Mouse (Mus musculus): ENCODE measurements around the gene Tjp2.
A peak's percentile ranks its signal among the peaks of the same experiment; 100 is the strongest.
"Not testable (repeated sequence)": the region's sequence is repeated elsewhere in the genome, so short reads cannot be mapped to it uniquely, and the experiment has no call there.

Gene Tjp2

GRCm38 (mm10) chr19:24220795-24221445 lies 3.9 kb downstream of the Tjp2 start:
- no peak for DNase-seq

- no peak for DNase-seq
Observed at GRCm38 (mm10) chr19:24219011-24219410, 5.8 kb downstream of the Tjp2 start.

- DNase-seq: no peak
Observed at GRCm38 (mm10) chr19:24218291-24218690, 6.5 kb downstream of the Tjp2 start.

GRCm38 (mm10) chr19:24217851-24218250 lies 7.0 kb downstream of the Tjp2 start:
- DNase-seq: no peak

GRCm38 (mm10) chr19:24216771-24217170 lies 8.1 kb downstream of the Tjp2 start:
- DNase-seq: peak; percentile 43

GRCm38 (mm10) chr19:24214939-24215338 lies 9.9 kb downstream of the Tjp2 start:
- no peak for DNase-seq

GRCm38 (mm10) chr19:24213299-24213698 lies 11.5 kb downstream of the Tjp2 start:
- DNase-seq: peak; percentile 47

- peak; percentile 48 for DNase-seq
Observed at GRCm38 (mm10) chr19:24212552-24213249, 12.1 kb downstream of the Tjp2 start.

- no peak for DNase-seq
Observed at GRCm38 (mm10) chr19:24211168-24211567, 13.7 kb downstream of the Tjp2 start.

- DNase-seq: no peak
Observed at GRCm38 (mm10) chr19:24209516-24209915, 15.3 kb downstream of the Tjp2 start.

GRCm38 (mm10) chr19:24207967-24208366 lies 16.9 kb downstream of the Tjp2 start:
- no peak for DNase-seq

- DNase-seq: no peak
Observed at GRCm38 (mm10) chr19:24205001-24205400, 19.8 kb downstream of the Tjp2 start.

- no peak for DNase-seq
Observed at GRCm38 (mm10) chr19:24201848-24202247, 23.0 kb downstream of the Tjp2 start.

GRCm38 (mm10) chr19:24200566-24200965 lies 24.3 kb downstream of the Tjp2 start:
- DNase-seq: peak; percentile 62

GRCm38 (mm10) chr19:24198676-24199303 lies 26.0 kb downstream of the Tjp2 start:
- no peak for DNase-seq

GRCm38 (mm10) chr19:24197338-24197737 lies 27.5 kb downstream of the Tjp2 start:
- DNase-seq: no peak

GRCm38 (mm10) chr19:24195224-24195623 lies 29.6 kb downstream of the Tjp2 start:
- DNase-seq: no peak

- no peak for DNase-seq
Observed at GRCm38 (mm10) chr19:24194216-24194615, 30.6 kb downstream of the Tjp2 start.

- no peak for DNase-seq
Observed at GRCm38 (mm10) chr19:24192946-24193345, 31.9 kb downstream of the Tjp2 start.

- no peak for DNase-seq
Observed at GRCm38 (mm10) chr19:24187791-24188190, 37.0 kb downstream of the Tjp2 start.

- not testable (repeated sequence) for DNase-seq
Observed at GRCm38 (mm10) chr19:24187358-24187757, 37.5 kb downstream of the Tjp2 start.

GRCm38 (mm10) chr19:24183680-24184235 lies 41.1 kb downstream of the Tjp2 start:
- DNase-seq: peak; percentile 59

GRCm38 (mm10) chr19:24180415-24180814 lies 44.4 kb downstream of the Tjp2 start:
- DNase-seq: no peak

GRCm38 (mm10) chr19:24178086-24178485 lies 46.7 kb downstream of the Tjp2 start:
- no peak for DNase-seq
